Comparison of ENCODE assay signal across 11 mouse cellular contexts in the genomic region with DNA sequence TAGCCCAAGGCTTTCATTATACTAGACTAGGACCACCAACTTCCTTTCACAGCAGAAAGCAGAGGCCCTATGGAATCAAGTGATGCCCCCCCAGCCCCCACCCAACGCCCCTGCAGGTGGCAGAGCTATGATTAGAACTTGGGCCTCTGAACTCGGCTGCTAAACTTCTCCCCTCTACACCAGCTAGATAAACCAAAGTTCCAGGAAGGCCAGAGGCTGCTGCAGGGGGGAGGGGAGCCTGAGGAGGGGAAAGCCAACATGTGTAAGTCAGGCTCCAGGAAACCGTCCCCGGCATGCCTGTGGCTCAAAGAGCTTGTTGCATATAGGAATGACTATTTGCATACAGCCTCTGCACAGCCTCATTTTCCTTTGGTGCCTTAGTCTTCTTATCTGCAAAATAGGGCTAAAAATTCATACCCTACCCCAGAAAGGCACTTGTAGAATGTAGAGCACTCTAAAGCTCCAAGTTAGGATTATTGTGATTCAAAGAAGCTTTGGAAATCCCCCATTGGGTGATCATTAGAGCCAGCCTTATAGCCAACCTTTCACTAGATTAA. TPM values are rescaled to one million over a fixed set of nuclear protein-coding genes. Genes with fewer than 3 reads are reported as not detected.
DNase-seq lines count a peak whose midpoint lies in the region; ATAC-seq and TF ChIP-seq lines count a peak whose summit lies in the region.
"Had no signal": no experiment of that assay in that cellular context is flagged by ENCODE, and none has a peak within 500 bp of the region (broad histone marks: within the 10 kb centered on the region; RNA-seq: fewer than 3 reads in every experiment).

No protein-coding gene starts in this region.

- peaks cover 32% of the 10 kb centered on the region for H3K27me3 ChIP-seq in heart, embryonic 10.5 days (ENCODE audit: insufficient read depth, poor library complexity, severe bottlenecking)
- H3K27me3 ChIP-seq in liver, embryonic 12.5 days (replicated peaks) = no peaks in the 10 kb centered on the region
- peaks cover 51% of the 10 kb centered on the region for H3K27me3 ChIP-seq in limb, embryonic 10.5 days (ENCODE audit: low read depth, poor library complexity, severe bottlenecking)
- H3K27me3 ChIP-seq in hindbrain, postnatal 0 days (ENCODE audit: insufficient read depth, low read length) = no peaks in the 10 kb centered on the region

- intact Hi-C loops in heart, postnatal 25 days (cut with DNase I) = loop anchor here (5.0 kb wide), 1 partner anchor 73 kb away; no protein-coding TSS in a partner anchor

- H3K4me3 ChIP-seq in heart, embryonic 10.5 days = 0 out of 2 replicates have a peak overlapping the region, but pooled peaks have one; percentile 7
- peak overlapping the region; percentile 94 for H3K4me3 ChIP-seq in liver, embryonic 12.5 days
- no peak overlapping the region for H3K4me3 ChIP-seq in limb, embryonic 10.5 days
- H3K4me3 ChIP-seq in hindbrain, postnatal 0 days (ENCODE audit: low read length) = no peak overlapping the region

- H3K4me2 ChIP-seq in liver, embryonic 12.5 days = peak overlapping the region; percentile 86
- H3K4me2 ChIP-seq in hindbrain, postnatal 0 days (ENCODE audit: low read depth, low read length) = no peak overlapping the region
- H3K4me2 ChIP-seq: midbrain, embryonic 11.5 days had no signal

- DNase-seq in heart, embryonic 10.5 days (ENCODE audit: low spot score) = peak; percentile 96
- DNase-seq in heart, postnatal 25 days (ENCODE audit: low spot score) = no peak
- peak; percentile 33 for DNase-seq in thymus, postnatal 4 days
- no peak for DNase-seq in thymus, postnatal 0 days (ENCODE audit: low spot score)
- no peak for DNase-seq in spleen, postnatal 10 days (ENCODE audit: low spot score in 2 of 2)
- no peak for DNase-seq in limb, embryonic 10.5 days (ENCODE audit: low spot score)
- DNase-seq in hindbrain, postnatal 0 days (ENCODE audit: low spot score) = no peak
- DNase-seq: lung, embryonic 14.5 days; right cerebral cortex, postnatal 4 days had no signal

- no peak for TF ChIP-seq CTCF in hindbrain, postnatal 0 days (IDR thresholded peaks at IDR 0.05; ENCODE audit: low read depth)

- peak; percentile 81 for ATAC-seq in liver, embryonic 12.5 days
- ATAC-seq in hindbrain, postnatal 0 days = no peak

- peaks cover 43% of the 10 kb centered on the region for H3K4me1 ChIP-seq in heart, embryonic 10.5 days
- peaks cover 71% of the 10 kb centered on the region for H3K4me1 ChIP-seq in liver, embryonic 12.5 days
- peaks cover 29% of the 10 kb centered on the region for H3K4me1 ChIP-seq in limb, embryonic 10.5 days
- H3K4me1 ChIP-seq in hindbrain, postnatal 0 days (ENCODE audit: insufficient read depth, low read length) = no peaks in the 10 kb centered on the region

- WGBS in heart, embryonic 10.5 days = 3% methylated on average over 4 of the region's 4 CpGs
- 5% methylated on average over 4 of the region's 4 CpGs for WGBS in liver, embryonic 12.5 days (ENCODE audit: insufficient replicate concordance)
- WGBS in limb, embryonic 10.5 days = 27% methylated on average over 4 of the region's 4 CpGs
- WGBS in hindbrain, postnatal 0 days = 37% methylated on average over 4 of the region's 4 CpGs

- H3K9me3 ChIP-seq in heart, embryonic 10.5 days = no peaks in the 10 kb centered on the region
- H3K9me3 ChIP-seq in liver, embryonic 12.5 days (replicated peaks) = 0 out of 2 replicates have a peak, but pooled peaks cover 4% of the 10 kb centered on the region
- H3K9me3 ChIP-seq in limb, embryonic 10.5 days (replicated peaks) = no peaks in the 10 kb centered on the region
- no peaks in the 10 kb centered on the region for H3K9me3 ChIP-seq in hindbrain, postnatal 0 days (ENCODE audit: low read length)

- peak overlapping the region; percentile 91 for H3K27ac ChIP-seq in heart, embryonic 10.5 days
- peak overlapping the region; percentile 92 for H3K27ac ChIP-seq in liver, embryonic 12.5 days
- no peak overlapping the region for H3K27ac ChIP-seq in limb, embryonic 10.5 days
- H3K27ac ChIP-seq in hindbrain, postnatal 0 days = no peak overlapping the region

- peak overlapping the region; percentile 61 for H3K9ac ChIP-seq in liver, embryonic 12.5 days
- no peak overlapping the region for H3K9ac ChIP-seq in hindbrain, postnatal 0 days (replicated peaks; ENCODE audit: low read length)
- H3K9ac ChIP-seq: lung, embryonic 14.5 days had no signal

- H3K36me3 ChIP-seq in heart, embryonic 10.5 days = no peaks in the 10 kb centered on the region
- H3K36me3 ChIP-seq in liver, embryonic 12.5 days = peaks cover 15% of the 10 kb centered on the region; the same call in 1 of the 2 replicates
- no peaks in the 10 kb centered on the region for H3K36me3 ChIP-seq in limb, embryonic 10.5 days
- H3K36me3 ChIP-seq in hindbrain, postnatal 0 days (ENCODE audit: insufficient read depth, low read length) = no peaks in the 10 kb centered on the region

RNA-seq across cellular contexts. Expression of a gene that starts 1.1 kb away (rescaled TPM):
- 47.3 and 47.5 TPM in 2 replicates for polyA plus RNA-seq in heart, embryonic 10.5 days (2016; fragmentation: Nextera tagmentation; extraction: Ambion mirVana)
- total RNA-seq in heart, postnatal 25 days (2021) = 10 to 100 TPM; 46.4 to 61.3 TPM
- polyA plus RNA-seq in thymus, postnatal 0 days (2015; fragmentation: Nextera tagmentation; extraction: Ambion mirVana) = 3.8 and 4.1 TPM in 2 replicates
- 286 and 295 TPM in 2 replicates for polyA plus RNA-seq in liver, embryonic 12.5 days (2016; fragmentation: Nextera tagmentation; extraction: Ambion mirVana)
- 9.1 and 14.2 TPM in 2 replicates for polyA plus RNA-seq in limb, embryonic 10.5 days (2016; fragmentation: Nextera tagmentation; extraction: Ambion mirVana)
- 11.1 and 11.7 TPM in 2 replicates for total RNA-seq in hindbrain, postnatal 0 days (2014; rRNA removed)
- 5.3 and 5.4 TPM in 2 replicates for polyA plus RNA-seq in hindbrain, postnatal 0 days (2015; fragmentation: Nextera tagmentation; extraction: Ambion mirVana)

Comparison
In these comparisons a context has a peak if more than half of its experiments do, and no peak if none do; other contexts are left out.
1. DNase-seq: peak in heart, embryonic 10.5 days (single experiment) and thymus, postnatal 4 days (single experiment); none in heart, postnatal 25 days (single experiment), thymus, postnatal 0 days (single experiment), spleen, postnatal 10 days (0 of 2), limb, embryonic 10.5 days (single experiment) and hindbrain, postnatal 0 days (single experiment).
2. H3K27ac ChIP-seq: peak in heart, embryonic 10.5 days (single experiment) and liver, embryonic 12.5 days (single experiment); none in limb, embryonic 10.5 days (single experiment) and hindbrain, postnatal 0 days (single experiment).
3. H3K4me3 ChIP-seq: peak in heart, embryonic 10.5 days (single experiment) and liver, embryonic 12.5 days (single experiment); none in limb, embryonic 10.5 days (single experiment) and hindbrain, postnatal 0 days (single experiment).